Mouse (Mus musculus) kidney, postnatal 14 days (tissue): Measurements from ENCODE around the gene Pced1b.

Experiments
- DNase-seq: peaks from one replicate; pipeline ENCODE4 v3.0.0; 2022; ENCODE audit warnings: mixed read lengths

The Pced1b gene

DNA sequence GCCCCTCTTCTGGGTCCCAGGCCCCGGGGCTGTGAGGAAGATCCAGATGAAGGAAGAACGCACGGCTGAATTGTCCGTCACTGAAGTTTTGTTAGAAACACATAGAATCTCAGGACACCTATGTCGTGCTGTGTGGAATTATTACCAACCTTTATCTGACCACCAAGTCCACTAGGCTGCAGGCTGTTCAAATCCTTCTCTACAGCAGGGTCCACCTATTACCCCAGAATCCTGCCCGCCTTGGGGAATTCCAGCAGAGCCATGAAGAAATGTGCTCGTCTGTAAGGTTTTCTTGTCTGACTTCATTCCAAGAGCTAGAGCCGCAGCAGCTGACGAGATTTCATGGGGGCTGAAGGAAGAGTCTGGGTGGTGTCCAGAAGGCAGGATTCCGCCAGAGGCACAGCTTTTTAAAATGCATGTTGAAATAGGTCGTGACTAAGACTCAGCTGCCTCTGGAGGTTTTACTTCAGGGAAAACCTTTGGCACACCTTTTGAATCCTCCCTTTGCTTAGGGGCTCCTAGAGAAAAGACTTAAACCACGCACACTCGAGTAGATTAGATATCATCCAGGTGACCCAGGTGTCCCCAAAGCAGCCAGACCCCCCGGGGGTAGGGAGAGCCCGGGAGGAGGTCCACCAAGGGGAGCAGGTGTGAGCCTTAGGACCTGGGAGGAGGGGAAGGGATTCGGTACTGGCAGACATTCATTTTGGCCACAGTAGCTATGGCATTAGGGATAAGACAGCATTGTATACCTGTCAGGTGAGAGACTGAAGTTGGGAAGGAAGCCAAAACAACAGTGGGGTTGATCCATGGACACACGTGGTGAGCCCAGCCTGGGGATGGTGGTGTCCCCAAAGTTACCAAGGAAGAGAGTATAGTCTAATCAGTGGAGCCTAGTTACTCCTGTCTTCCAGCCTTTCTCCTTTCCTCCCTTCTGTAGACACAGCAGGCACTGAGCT, 160.9 kb downstream of the Pced1b start:
- no peak for DNase-seq

DNA sequence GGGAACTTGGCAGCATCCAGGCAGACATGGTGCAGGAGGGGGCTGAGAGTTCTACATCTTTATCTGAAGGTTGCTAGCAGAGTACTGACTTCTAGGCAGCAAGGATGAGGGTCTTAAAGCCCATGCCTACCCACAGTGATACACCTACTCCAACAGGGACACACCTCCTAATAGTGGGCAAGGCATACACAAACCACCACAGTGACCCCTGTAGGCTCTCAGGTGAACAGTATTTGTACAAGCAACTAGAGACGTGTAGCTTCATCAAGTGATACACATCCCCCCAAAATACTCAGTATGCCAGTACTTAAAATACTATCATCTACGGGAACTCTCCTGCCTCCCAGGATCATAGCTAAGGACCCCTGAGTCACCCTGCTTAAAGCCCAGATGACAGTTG, 164.2 kb downstream of the Pced1b start:
- no peak for DNase-seq

DNA sequence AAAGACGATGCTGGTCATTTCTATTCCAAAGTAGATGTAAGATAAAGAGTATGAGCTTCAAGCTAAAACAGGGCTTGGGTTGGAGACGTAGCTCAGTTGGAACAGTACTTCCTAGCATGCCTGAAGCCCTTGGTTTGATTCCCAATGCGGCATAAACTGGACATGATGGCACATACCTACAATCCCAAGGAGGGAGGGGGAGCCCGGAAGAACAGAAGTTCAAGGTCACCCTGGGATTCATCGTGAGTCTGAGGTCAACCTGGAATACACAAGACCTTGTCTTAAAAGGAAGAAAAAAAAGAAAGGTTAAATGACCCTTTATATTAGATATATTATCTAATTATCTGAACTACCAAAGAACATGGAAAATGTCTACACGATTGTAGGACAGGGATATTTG, 164.8 kb downstream of the Pced1b start:
- DNase-seq, result no peak

DNA sequence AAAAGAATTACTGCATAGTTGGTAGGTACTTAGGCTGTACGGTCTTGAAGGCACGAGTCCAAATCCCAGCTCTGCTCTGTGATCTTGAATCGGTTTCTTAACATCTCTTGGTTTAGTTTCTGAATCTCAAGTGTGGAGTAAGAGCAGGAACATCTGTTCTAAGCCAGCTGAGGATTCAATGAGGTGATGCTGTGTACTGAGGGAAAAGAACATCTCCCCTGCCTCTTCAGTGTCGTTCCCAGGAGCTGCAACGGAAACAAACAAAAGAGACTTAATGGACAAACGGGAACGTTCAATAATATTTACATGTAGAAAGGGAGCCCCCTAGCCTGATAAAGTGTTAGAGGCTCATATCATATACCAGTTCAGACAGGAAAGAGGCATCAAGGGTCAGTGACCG, 165.4 kb downstream of the Pced1b start:
- DNase-seq, result no peak

DNA sequence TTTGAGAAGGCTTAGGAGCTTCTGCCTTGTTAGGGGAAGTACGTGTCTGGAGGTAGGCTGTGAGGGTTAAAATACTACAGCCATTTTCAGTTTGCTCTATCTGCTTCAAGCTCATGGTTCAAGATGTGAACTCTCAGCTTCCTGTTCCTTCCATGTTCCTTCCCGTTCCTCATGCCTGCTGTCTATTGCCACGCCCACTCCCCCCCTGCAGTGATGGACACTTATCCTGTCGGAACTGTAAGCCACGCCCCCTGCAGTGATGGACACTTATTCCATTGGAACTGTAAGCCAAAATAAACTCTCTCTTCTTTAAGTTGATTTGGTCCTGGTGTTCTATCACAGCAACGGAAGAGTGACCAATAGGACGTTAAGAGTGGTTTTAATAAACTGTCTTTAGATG, 166.0 kb downstream of the Pced1b start:
- no peak for DNase-seq

DNA sequence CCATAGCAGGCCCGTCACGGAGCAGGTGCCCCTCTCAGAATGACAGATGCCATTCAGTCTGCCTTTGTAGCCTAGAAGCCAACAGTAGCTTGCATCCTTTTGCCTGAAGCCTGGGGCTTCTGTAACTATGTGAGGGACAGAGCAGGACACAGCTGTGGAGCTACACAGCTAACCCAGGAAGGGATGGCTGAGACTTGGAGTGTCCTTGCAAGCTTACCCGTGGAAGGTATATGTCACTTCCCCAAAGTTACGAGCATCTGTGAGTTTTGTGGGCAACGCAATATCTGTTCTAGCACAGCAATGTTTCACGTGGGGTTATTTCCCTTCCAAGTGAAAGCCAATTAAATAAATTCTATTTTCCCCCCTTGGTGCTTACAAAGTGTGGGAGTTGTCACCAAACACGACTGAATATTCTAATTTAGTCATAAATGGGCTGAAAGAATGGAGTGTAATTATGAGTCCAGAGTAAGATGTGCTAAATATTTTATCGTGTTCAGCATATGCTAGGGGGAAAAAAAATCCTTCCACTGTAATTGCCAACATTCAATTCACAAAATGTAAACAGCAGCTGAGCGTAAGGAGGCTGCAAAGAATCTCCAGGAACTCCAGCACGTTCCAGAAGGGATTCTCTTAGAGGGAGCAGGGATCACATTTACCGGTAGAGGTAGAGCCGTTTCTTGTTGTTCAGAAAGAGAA, 168.0 kb downstream of the Pced1b start:
- DNase-seq, result no peak

DNA sequence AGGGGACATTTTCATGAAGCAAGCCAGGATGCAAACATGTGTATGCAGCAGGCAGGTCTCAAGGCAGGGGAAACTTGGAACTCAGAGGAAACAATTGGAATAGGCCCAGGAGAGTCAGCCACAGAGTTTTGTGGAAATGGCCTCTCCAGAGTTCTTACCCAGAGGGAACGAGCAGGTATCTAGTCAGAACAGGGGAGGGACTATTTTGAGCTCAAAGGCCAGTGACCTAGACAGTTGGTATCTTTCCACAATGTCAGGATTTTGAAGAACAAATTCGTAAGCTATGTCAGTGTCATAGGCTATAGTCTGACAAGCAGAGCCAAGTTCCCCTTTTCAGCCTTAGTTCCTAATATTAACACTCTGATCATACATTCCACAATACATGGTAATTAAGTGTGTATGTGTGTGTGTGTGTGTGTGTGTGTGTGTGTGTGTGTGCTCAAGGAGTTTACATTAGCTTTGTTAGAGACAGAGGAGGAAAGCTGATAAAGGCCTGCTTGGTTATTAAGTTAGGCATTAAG, 168.6 kb downstream of the Pced1b start:
- DNase-seq, result no peak

DNA sequence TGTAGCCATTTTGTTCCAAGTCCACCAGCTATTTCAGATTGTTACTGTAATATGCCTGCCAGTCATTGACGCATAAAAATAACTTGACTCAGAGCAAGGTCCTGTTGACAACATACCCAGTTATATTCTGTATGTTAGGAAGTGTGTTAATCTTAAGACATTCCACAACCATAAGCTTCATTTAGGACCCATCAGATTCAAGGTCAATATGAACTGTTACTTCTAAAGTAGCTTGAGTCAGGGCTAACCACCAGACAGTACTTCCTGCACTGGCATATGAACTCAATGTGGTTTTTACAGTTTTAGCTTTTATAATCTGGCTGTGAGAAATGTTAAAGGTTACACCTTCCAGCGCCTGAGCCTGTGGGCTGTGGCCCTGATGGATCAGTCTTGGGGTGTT, 173.4 kb downstream of the Pced1b start:
- no peak for DNase-seq

DNA sequence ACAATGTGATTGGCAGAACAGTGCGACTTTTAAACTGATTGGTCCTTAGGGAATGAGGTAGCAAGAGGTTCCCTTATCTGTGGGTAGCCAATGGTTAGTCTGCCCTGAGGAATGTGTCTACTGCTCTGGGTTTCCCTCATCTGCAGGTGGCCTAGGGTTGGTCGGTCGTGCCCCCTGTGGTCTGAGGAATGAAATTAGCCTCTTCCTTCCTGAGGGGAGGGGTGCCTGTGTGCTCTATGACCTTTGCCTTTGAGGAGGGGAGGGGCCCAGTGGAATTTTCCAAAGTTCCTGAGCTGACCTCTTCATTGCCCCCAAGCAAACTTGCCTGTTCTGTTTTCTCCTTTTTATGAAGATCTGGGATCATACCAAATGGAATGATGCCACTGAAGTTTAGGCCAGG, 174.6 kb downstream of the Pced1b start:
- no peak for DNase-seq

DNA sequence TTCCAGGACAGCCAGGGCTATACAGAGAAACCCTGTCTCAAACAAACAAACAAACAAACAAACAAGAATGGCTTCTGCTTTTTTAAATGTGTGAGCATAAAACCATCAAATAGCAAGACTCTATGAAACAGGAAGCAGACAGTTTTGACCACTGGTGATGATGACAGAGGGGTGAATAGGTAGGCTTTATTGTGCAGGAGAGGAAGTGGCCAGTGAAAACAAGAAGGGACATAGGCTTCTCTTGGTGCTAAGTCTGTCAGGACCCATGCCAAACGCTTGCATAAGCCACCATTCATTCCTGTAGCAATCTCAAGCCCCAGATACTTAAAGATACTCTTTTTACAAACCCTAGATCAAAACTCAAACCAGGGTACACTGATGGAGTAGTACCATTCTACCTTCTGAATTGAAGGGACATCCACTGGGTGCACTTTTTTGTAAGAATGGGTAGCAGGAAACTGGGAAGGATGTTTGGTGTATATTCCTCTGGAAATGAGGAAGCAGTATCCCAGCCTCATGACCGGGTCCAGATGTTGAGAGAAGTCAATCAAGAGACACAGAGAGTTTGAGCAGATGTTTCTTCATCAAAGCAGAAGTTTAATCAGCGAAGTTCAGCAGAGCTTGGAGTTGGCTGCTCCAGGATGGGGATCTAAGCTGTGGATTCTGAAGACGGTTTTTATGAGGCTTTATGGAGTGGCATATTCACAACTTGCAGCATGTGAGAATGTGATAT, 175.5 kb downstream of the Pced1b start:
- DNase-seq, result no peak

DNA sequence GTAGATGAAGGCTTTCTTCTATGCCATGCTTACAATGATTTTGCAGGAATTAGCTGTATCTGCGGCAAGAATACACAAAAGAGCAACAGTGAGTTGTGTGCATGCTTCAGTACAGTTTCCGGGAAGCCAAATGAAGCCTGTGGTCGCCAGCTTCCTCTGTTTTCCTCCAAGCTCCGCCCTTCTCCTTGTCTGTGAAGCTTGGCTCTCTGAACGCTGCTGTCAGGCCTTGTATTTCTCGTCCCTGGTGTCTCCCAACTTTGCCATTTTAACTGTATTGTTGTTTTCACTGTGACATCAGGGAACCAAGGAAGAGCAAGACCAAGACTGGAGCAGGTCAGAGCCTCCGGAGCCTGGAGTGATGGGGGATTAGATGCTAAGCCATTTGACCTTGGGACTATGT, 177.5 kb downstream of the Pced1b start:
- DNase-seq, result no peak

DNA sequence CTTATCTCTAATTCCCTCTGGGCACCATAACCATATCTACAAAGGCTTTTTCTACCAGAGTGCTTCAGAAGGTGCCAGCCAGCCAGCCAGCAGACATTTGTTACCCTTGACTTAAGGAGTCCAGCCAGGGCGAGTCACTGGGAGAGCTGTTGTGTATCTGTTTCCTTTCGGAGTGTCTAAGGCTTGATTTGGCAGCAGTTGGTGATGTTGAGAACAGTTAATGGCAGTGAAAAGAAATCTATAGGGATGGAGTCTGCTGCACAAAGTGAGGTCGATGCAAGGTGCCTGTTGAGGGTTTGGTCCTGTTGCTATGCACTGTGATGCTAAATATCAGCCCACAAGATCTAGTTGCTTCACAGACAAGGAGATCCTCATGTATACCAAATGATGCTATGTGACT, 178.1 kb downstream of the Pced1b start:
- DNase-seq, result no peak

DNA sequence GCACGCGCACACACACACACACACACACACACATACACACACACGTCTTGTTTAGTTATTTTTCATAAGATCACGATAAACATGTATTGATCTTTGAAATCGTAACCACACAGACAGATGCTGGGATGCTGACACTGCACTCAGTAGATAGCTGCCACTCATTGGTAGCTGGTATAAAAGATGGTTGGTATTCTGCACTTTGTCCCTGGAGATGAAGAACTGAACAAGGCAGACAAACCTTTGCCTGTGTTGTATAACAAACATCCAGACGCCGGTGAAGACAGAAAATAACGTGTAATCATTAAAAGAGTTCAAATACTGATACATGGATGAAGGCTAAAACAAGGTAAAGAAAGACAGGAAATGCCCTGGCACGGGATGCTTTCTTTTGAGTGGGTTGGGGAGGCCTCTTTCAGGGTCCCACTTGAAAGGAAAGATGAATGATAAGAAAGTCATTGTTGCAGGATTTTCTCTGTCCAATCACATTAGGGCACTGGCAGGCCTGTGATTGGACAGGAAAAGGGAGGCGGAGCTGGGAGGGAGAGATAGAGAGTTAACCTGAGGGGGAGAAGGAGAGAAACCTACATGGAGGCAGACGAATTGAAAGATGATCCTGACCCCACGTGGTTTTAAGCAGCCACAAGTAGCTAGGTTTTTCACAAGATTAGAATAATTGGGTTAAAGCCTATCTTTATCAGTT, 182.4 kb downstream of the Pced1b start:
- DNase-seq, result no peak

DNA sequence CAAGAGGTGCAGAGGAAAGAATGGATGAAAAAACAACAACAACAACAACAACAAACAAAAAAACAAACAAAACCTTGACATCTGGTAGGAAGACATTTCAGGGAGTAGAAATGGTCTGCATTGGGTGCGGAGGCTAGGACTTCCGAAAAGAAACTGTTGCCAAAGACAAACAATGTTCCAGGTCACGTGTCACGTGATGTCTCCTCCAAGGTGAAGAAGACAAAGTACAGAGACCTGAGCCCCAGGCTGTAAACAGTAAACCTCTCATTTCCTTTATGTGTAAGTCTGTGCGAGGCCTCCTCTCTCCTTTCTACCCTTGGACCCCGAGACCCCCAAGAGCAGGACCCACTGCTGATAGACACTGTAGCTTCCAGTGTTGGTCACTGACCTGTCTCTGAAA, 184.6 kb downstream of the Pced1b start:
- no peak for DNase-seq

DNA sequence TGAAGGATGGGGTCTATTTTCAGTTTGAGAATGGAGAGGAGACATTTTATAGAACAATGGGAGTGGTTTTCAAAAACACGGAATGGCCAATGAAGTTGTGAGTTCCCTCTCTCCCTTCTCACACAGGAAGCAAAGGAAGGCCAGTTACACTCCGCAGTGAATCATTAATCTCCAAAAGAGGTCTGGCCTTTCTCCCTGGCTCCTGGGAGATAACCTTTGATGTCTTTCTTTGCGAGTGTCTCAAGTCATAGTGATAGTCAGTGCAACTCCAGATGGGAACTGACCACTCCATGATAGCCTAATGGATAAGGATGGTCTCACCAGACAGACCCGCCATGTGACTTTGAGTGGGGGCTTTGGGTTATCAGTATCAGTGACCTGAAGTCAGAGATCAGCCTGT, 185.3 kb downstream of the Pced1b start:
- DNase-seq, result no peak
